Mouse (Mus musculus): ENCODE measurements around the gene Ccrl2. TPM values are rescaled to one million over a fixed set of nuclear protein-coding genes. Genes with fewer than 3 reads are reported as not detected.

Ccrl2 gene
- polyA plus RNA-seq, 1 experiment: 0.12 TPM

DNA sequence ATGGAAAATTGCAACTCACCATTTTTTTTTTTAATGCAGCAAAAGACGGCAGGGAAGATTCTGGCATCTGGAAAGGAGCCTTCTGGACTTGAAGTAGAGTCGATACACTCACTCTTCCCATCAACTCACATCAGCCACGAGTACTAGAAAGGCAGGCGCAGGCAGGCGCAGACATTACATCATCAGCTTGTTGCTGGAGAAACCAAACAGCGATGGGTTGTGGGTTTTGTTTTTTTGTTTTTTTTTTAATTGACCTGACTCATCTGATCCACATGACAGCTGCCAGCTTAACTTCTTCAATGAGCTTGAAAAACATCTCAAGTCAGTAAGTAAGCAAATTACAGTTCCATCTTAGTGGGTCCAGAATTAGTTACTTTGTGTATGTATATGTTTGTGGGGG is 28.8 kb upstream of the Ccrl2 start:
- Histone ChIP-seq H3K4me3 (no peak overlapping the region), H3ac (ENCODE audit: control insufficient read depth, insufficient read length) (no peak overlapping the region), H3K79me2 (ENCODE audit: control insufficient read depth, insufficient read depth) (no peaks in the 10 kb centered on the region)

GRCm38 (mm10) chr9:111085329-111085728 is 28.0 kb upstream of the Ccrl2 start:
- Histone ChIP-seq H3K79me2 (ENCODE audit: control insufficient read depth, insufficient read depth) (no peaks in the 10 kb centered on the region), H3K4me2 (ENCODE audit: low read depth) (peak overlapping the region; percentile 46), H3ac (ENCODE audit: control insufficient read depth, insufficient read length) (no peak overlapping the region), H3K4me3 (no peak overlapping the region), H3K36me3 (ENCODE audit: control insufficient read depth, insufficient read depth) (no peaks in the 10 kb centered on the region), H3K27me3 (ENCODE audit: control insufficient read depth, insufficient read depth, insufficient read length) (no peaks in the 10 kb centered on the region)
- TF ChIP-seq POLR2AphosphoS2 (IDR thresholded peaks at IDR 0.05; ENCODE audit: insufficient read length, low read depth): no peak
- TF ChIP-seq REST (IDR thresholded peaks at IDR 0.05; ENCODE audit: insufficient read depth, insufficient read length): no peak

More for the DNA sequence above, 28.8 kb upstream of the Ccrl2 start:
- no peaks in the 10 kb centered on the region for H3K36me3 ChIP-seq (ENCODE audit: control insufficient read depth, insufficient read depth)
- no peaks in the 10 kb centered on the region for H3K27me3 ChIP-seq (ENCODE audit: control insufficient read depth, insufficient read depth, insufficient read length)
- peak overlapping the region; percentile 46 for H3K4me2 ChIP-seq (ENCODE audit: low read depth)
- TF ChIP-seq MAX (IDR thresholded peaks at IDR 0.05; ENCODE audit: low read depth) (no peak), POLR2A (IDR thresholded peaks at IDR 0.05; ENCODE audit: insufficient read length, low read depth) (no peak), MYOG (IDR thresholded peaks at IDR 0.05; ENCODE audit: control insufficient read depth in 1 of 3, insufficient read depth in 1 of 3, insufficient read length in 2 of 3, low read depth in 2 of 3) (no peak), MYOD1 (IDR thresholded peaks at IDR 0.05; ENCODE audit: control insufficient read depth in 1 of 3, insufficient read length in 2 of 3, low read depth in 2 of 3) (no peak), SRF (IDR thresholded peaks at IDR 0.05; ENCODE audit: control insufficient read depth, insufficient read length, low read depth) (no peak), TCF12 (IDR thresholded peaks at IDR 0.05; ENCODE audit: insufficient read depth, poor library complexity, severe bottlenecking) (no peak), CEBPB (IDR thresholded peaks at IDR 0.05; ENCODE audit: insufficient read depth, poor library complexity, severe bottlenecking) (no peak), POLR2AphosphoS2 (IDR thresholded peaks at IDR 0.05; ENCODE audit: insufficient read length, low read depth) (no peak), USF1 (IDR thresholded peaks at IDR 0.05; ENCODE audit: low read depth) (no peak), E2F4 (IDR thresholded peaks at IDR 0.05; ENCODE audit: insufficient read depth) (no peak), TCF3 (IDR thresholded peaks at IDR 0.05; ENCODE audit: insufficient read length, low read depth) (no peak), REST (IDR thresholded peaks at IDR 0.05; ENCODE audit: insufficient read depth, insufficient read length) (no peak)

DNA sequence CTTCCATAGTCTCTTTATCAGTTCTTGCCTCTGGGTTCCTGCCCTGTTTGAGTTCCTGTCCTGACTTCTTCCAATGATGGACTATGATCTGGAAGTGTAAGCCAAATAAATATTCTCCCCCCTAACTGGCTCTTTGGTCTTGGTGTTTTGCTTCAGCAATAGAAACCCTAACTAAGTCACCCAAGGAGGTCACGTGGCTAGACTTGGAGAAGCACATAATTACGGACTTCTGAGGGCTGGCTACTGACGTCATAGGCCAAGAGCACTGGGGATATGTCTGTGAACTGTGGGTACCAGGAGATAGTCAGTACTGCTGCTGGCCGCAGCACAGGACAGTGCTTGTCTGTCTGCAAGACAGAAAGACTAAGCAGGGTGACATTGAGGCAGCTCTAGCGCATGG is 24.4 kb upstream of the Ccrl2 start:
- TF ChIP-seq USF1 (IDR thresholded peaks at IDR 0.05; ENCODE audit: low read depth) (peak; percentile 9), MAX (IDR thresholded peaks at IDR 0.05; ENCODE audit: low read depth) (no peak), POLR2AphosphoS2 (IDR thresholded peaks at IDR 0.05; ENCODE audit: insufficient read length, low read depth) (no peak)

DNA sequence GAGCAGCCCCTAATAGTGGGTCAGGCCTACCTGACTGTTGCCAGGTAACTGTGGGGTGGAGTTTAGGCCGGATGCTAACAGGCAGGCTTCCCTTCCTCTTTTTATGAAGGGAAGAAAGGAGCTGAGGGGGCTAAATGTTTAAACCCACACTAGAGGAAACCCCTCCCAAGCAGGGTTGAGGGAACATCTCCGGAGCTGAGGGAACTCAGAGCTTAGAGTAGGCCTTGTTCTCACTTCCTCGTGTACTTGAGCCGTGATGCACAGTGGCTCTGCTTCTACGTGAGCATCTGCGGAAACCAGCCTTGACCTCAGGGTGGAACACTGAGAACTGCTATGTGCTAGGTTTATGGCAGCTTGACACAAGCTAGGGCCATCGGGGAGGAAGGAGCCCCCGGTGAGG is 23.5 kb upstream of the Ccrl2 start:
- TF ChIP-seq SRF (IDR thresholded peaks at IDR 0.05; ENCODE audit: control insufficient read depth, insufficient read length, low read depth) (no peak), REST (IDR thresholded peaks at IDR 0.05; ENCODE audit: insufficient read depth, insufficient read length) (no peak), TCF3 (IDR thresholded peaks at IDR 0.05; ENCODE audit: insufficient read length, low read depth) (no peak), CEBPB (IDR thresholded peaks at IDR 0.05; ENCODE audit: insufficient read depth, poor library complexity, severe bottlenecking) (no peak), USF1 (IDR thresholded peaks at IDR 0.05; ENCODE audit: low read depth) (no peak)

More for the DNA sequence above, 24.4 kb upstream of the Ccrl2 start:
- Histone ChIP-seq H3K4me2 (ENCODE audit: low read depth) (no peak overlapping the region), H3K36me3 (ENCODE audit: control insufficient read depth, insufficient read depth) (no peaks in the 10 kb centered on the region), H3K4me3 (no peak overlapping the region), H3K27me3 (ENCODE audit: control insufficient read depth, insufficient read depth, insufficient read length) (no peaks in the 10 kb centered on the region), H3K79me2 (ENCODE audit: control insufficient read depth, insufficient read depth) (no peaks in the 10 kb centered on the region), H3ac (ENCODE audit: control insufficient read depth, insufficient read length) (no peak overlapping the region)

GRCm38 (mm10) chr9:111077745-111078144 is 20.4 kb upstream of the Ccrl2 start:
- Histone ChIP-seq H3ac (ENCODE audit: control insufficient read depth, insufficient read length) (no peak overlapping the region), H3K79me2 (ENCODE audit: control insufficient read depth, insufficient read depth) (no peaks in the 10 kb centered on the region), H3K36me3 (ENCODE audit: control insufficient read depth, insufficient read depth) (no peaks in the 10 kb centered on the region), H3K4me2 (ENCODE audit: low read depth) (no peak overlapping the region), H3K27me3 (ENCODE audit: control insufficient read depth, insufficient read depth, insufficient read length) (no peaks in the 10 kb centered on the region), H3K4me3 (no peak overlapping the region)
- TF ChIP-seq REST (IDR thresholded peaks at IDR 0.05; ENCODE audit: insufficient read depth, insufficient read length) (no peak), MAX (IDR thresholded peaks at IDR 0.05; ENCODE audit: low read depth) (no peak)

More for the DNA sequence above, 23.5 kb upstream of the Ccrl2 start:
- Histone ChIP-seq H3K4me3 (no peak overlapping the region), H3K4me2 (ENCODE audit: low read depth) (no peak overlapping the region), H3K27me3 (ENCODE audit: control insufficient read depth, insufficient read depth, insufficient read length) (no peaks in the 10 kb centered on the region), H3K79me2 (ENCODE audit: control insufficient read depth, insufficient read depth) (no peaks in the 10 kb centered on the region), H3K36me3 (ENCODE audit: control insufficient read depth, insufficient read depth) (no peaks in the 10 kb centered on the region), H3ac (ENCODE audit: control insufficient read depth, insufficient read length) (no peak overlapping the region)

- no peaks in the 10 kb centered on the region for H3K27me3 ChIP-seq (ENCODE audit: control insufficient read depth, insufficient read depth, insufficient read length)
- no peak overlapping the region for H3ac ChIP-seq (ENCODE audit: control insufficient read depth, insufficient read length)
- no peaks in the 10 kb centered on the region for H3K79me2 ChIP-seq (ENCODE audit: control insufficient read depth, insufficient read depth)
- H3K4me2 ChIP-seq (ENCODE audit: low read depth): no peak overlapping the region
- H3K36me3 ChIP-seq (ENCODE audit: control insufficient read depth, insufficient read depth): no peaks in the 10 kb centered on the region
- TF ChIP-seq USF1 (IDR thresholded peaks at IDR 0.05; ENCODE audit: low read depth): no peak
- TF ChIP-seq POLR2A (IDR thresholded peaks at IDR 0.05; ENCODE audit: insufficient read length, low read depth): no peak
- TF ChIP-seq SRF (IDR thresholded peaks at IDR 0.05; ENCODE audit: control insufficient read depth, insufficient read length, low read depth): no peak
- no peak for TF ChIP-seq REST (IDR thresholded peaks at IDR 0.05; ENCODE audit: insufficient read depth, insufficient read length)
- TF ChIP-seq MYOG (IDR thresholded peaks at IDR 0.05; ENCODE audit: control insufficient read depth in 1 of 3, insufficient read depth in 1 of 3, insufficient read length in 2 of 3, low read depth in 2 of 3): no peak
- no peak for TF ChIP-seq MYOD1 (IDR thresholded peaks at IDR 0.05; ENCODE audit: control insufficient read depth in 1 of 3, insufficient read length in 2 of 3, low read depth in 2 of 3)
- TF ChIP-seq MAX (IDR thresholded peaks at IDR 0.05; ENCODE audit: low read depth): no peak
- no peak for TF ChIP-seq TCF12 (IDR thresholded peaks at IDR 0.05; ENCODE audit: insufficient read depth, poor library complexity, severe bottlenecking)
- TF ChIP-seq POLR2AphosphoS2 (IDR thresholded peaks at IDR 0.05; ENCODE audit: insufficient read length, low read depth): no peak
- no peak for TF ChIP-seq CEBPB (IDR thresholded peaks at IDR 0.05; ENCODE audit: insufficient read depth, poor library complexity, severe bottlenecking)
- H3K4me3 ChIP-seq: no peak overlapping the region
These were observed 15.7 kb upstream of the Ccrl2 start for GRCm38 (mm10) chr9:111072971-111073370.
